Mouse (Mus musculus): ENCODE results near the gene Grik4.
A peak's percentile ranks its signal among the peaks of the same experiment; 100 is the strongest.

Grik4 gene

GRCm38 (mm10) chr9:42533491-42533890 is 410.8 kb downstream of the Grik4 start:
- no peak for DNase-seq

GRCm38 (mm10) chr9:42533041-42533440 is 411.3 kb downstream of the Grik4 start:
- no peak for DNase-seq

- no peak for DNase-seq
These were observed 412.3 kb downstream of the Grik4 start for GRCm38 (mm10) chr9:42531951-42532350.

DNA sequence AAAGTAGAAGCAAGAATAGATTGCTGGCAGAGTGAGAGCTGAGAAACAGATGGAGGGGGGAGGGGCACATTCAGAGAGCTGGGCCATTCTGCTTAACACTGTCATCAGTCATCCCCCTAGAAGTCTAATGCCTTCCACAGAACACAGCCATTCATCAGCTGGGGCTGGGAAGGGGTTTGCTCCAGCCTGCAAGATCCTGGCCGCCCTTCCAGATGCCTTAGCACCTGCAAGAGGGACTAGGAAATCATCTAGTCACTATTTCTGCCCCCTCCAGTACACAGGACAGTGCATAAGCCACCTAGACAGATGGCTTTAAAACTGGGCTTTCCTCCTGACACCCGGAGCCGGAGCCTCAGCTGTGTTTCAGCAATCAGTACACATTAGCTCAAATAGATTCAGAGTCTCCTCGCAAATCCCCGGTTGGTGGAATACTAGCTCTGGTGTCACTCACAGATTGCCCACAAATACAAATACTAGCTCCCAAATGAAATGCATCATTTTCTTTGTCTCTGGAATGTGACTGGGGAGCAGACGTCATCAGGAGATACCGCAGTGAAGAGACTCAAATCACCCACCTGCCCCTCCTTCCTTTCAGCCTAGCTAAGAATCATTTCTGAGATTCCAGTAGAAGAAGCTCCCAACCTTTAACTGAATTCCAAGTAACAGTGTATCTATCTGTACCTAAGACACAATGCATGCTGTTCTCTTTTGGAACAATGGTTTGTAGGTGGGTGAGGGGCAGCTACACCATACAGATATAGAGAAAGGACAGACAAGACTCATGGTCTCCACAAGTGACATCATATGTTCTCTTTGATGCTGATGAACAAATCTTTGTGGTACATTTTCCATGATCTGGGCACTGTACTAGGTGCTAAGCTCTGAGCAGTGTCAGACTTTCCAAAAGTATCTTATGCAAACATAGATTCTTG is 413.8 kb downstream of the Grik4 start:
- no peak for DNase-seq

GRCm38 (mm10) chr9:42520587-42521084 is 423.7 kb downstream of the Grik4 start:
- DNase-seq = peak; percentile 23

DNA sequence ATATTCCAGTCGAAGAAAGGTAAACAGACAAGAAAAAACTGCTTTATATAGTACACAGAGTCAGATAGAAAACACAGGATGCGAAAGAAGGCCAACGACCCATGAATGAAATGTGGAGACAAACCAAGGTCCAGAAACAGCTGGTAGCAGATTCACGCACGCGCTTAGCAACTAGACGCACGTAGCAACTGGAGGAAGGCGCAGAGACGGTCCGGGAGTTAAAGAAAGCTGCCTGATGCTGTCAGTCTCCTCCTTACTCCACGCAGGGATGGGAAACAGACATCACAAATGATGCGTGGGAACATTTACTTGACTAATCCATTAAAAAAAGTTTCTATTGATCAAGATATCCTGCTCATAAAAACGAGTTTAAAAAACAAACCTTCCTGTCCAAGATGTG is 426.1 kb downstream of the Grik4 start:
- no peak for DNase-seq

- DNase-seq = no peak
These were observed 431.1 kb downstream of the Grik4 start for GRCm38 (mm10) chr9:42513159-42513558.

GRCm38 (mm10) chr9:42512312-42512711 is 432.0 kb downstream of the Grik4 start:
- DNase-seq = peak; percentile 79

DNA sequence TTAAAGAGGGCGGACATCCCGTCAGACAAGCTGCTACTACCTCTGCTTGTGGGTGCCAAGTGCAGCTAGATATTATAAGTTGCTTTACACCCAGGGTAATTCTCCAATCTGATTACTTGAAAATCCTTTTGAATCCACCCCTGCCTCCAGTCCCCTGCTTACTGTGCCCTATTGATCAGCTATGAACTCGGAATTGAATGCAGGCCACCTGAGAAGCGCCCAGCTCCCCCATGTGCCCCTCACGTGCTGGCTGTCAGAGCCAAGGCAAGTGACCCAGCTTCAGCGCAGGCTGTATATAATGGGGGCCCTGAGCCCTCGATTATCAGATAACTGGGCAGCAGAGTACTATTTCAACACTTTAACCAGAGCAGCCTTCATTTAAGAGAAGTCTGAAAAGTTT is 436.1 kb downstream of the Grik4 start:
- DNase-seq = no peak

- DNase-seq = no peak
These were observed 436.6 kb downstream of the Grik4 start, which contains the start of gene Tbcel for GRCm38 (mm10) chr9:42507709-42508108. Gene Tbcel, minus strand, starts transcription at chr9:42507809.

DNA sequence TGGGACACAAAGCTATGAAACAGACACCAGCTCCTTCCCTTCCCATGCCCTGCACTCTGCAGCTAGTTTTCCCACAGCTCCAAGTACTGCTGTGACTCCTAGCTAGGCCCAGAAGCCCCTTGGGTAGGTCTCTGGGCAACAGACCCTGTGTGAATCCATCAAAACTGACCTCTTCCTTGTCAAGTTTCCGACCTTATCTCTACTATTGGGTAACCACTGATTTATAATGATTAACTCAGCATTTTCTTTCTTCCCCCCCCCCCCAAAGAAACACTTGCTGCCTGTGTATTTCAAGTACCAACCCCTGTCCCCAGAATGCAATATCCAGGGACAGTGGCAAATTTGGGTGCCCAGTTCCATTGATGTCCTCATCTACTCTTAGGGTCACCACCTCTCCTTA is 437.3 kb downstream of the Grik4 start:
- DNase-seq = no peak

DNA sequence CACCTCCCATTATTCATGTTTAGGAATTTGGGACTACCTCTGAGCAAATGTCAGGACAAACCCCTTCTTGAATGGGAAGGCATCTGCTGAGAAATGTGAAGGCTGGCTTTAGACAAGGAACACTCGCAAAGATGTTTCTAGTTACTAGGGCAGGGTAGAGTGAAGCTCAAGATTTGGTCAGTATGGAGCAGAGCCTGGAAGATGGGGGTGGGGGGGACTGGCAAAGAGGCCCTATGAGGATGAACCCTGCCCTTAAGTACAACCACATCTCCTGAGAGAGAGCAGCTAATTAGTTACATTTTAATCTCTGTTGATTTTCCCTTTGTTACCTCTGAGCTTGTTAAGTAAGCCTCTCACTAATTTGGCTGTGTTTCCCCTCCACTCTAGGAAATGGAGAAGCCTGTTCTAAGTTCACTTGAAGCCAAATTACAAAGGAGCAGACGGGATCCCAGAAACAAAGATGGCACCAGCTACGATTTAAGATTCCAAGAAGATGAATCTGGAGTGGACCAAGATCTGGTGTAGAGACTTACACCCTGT is 439.3 kb downstream of the Grik4 start:
- DNase-seq = peak; percentile 24

DNA sequence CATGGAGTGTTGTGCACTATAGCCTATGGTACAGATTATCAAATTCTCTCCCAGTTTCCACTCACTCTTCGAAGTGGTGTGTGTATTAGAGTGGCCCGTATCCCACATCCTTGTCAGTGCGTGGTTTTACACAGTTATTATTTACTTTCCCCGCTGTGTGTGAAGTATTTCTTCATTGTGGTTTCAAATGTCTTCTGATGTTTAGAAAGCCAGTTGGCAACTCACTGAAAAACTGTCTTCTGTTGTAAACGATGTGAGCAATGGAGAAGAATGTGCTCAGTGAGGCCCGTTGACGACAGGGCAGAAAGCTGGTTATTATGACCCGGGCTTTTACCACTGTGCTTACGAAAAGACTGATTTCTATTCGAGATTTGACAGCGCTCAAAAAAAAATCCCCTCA is 439.7 kb downstream of the Grik4 start:
- no peak for DNase-seq

- DNase-seq = no peak
These were observed 440.6 kb downstream of the Grik4 start for GRCm38 (mm10) chr9:42503709-42504108.

GRCm38 (mm10) chr9:42496296-42496695 is 448.0 kb downstream of the Grik4 start:
- DNase-seq = no peak

DNA sequence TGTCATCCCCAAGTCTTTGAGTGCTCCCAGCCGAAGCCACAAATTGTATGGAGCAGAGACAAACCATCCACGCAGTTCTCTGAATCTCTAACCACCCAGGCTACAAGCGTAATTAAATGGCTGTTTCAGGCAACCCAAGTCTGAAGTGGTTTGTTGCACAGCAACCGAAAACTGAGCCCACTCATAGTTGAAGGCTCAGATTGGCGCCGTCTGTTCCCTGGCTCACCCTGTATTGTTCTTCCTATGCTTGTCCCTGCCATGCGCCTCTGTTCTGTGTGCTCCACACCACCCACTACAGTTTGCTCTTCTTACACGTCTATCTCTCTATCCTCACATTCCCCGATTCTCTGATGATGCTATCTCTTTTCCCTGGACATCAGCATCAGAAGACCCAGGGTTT is 452.5 kb downstream of the Grik4 start:
- DNase-seq = no peak

GRCm38 (mm10) chr9:42490589-42491382 is 453.5 kb downstream of the Grik4 start:
- no peak for DNase-seq

- no peak for DNase-seq
These were observed 456.2 kb downstream of the Grik4 start for GRCm38 (mm10) chr9:42488071-42488470.

DNA sequence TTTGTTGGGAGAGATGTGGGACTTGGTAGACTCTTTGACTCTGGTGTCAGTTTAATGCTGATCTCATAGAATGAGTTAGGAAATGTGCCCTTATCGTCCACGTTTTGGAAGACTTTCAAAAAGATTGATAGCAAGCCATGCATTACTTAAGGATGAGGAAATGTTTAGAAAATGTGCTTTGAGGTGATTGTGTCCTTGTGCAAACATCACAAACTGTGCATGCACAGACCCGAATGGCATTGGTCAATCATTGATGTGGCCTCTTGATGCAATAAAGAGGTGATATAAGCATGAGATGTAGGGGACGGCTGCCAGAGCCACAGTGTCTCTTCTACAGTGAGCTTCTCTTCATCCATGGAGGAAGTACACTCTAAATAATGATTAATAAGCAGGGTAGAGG is 457.4 kb downstream of the Grik4 start:
- no peak for DNase-seq

DNA sequence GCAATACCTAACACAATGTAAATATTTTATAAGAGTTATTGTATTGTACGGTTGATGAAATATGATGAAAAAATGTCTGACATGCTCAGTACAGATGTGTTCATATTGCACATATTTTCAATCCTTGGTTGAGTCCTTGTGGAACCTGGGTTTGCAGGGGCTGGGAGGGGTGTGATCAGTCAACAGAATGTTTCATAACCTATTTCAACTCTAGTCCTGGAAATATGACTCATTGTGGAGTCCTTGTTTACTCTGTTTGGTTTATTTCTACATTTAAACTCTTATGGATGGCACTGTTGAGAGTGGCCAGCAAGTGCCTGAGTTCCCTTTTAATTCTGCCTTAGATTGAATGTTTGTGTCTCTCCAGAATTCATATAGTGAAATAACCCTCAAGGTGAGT is 459.6 kb downstream of the Grik4 start:
- DNase-seq = no peak

GRCm38 (mm10) chr9:42482944-42483343 is 461.3 kb downstream of the Grik4 start:
- DNase-seq = no peak

GRCm38 (mm10) chr9:42476166-42476565 is 468.1 kb downstream of the Grik4 start:
- no peak for DNase-seq

DNA sequence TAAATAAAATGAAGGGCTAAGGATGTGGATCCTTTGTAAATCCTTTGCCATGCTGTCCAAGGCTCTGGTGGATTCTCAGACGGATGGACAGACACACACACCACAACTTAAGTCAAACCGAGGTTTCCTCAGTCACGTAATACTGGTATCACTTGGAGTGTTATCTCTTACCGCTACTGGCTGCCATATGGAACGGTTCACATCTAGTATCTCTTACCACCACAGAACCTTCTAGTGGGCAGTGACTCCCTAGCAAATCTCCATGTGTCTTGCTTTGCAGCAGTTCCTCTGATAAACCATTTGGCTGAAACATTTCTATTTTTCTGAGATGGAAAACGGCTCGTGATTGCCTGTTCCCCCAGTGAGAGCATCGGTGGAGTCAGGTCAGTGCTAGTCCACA is 470.0 kb downstream of the Grik4 start:
- no peak for DNase-seq

Measured in kidney, adult 11 months (tissue).